In the genomic region with DNA sequence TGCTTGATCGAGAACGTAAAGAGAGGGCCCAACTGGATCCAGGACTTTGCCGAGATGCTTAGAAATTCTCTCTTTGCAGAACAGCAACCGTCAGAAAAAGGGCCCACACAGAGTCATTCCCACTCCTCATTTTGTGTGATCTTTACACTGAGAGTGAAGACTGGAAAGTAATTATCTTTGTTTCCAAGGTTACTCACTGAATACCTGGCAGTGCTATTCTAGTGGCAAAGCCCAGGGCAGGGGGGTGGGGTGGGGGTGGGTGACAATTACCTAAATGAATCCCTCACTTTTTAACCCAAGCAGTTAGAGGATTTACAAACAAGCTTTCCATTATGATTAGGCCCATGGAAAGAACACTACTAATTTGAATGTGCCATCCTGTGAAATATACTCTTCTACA, we compare ENCODE assay signal across 20 mouse cellular contexts. TPM values are rescaled to one million over a fixed set of nuclear protein-coding genes. Genes with fewer than 3 reads are reported as not detected.
"Had no signal": no experiment of that assay in that cellular context is flagged by ENCODE, and none has a peak within 500 bp of the region (broad histone marks: within the 10 kb centered on the region; RNA-seq: fewer than 3 reads in every experiment).

No protein-coding gene starts in this region.

- H3K4me2 ChIP-seq: lung, embryonic 15.5 days; midbrain, embryonic 12.5 days; neural tube, embryonic 12.5 days; stomach, embryonic 15.5 days had no signal

- H3K27ac ChIP-seq: lung, embryonic 15.5 days; macrophage; midbrain, embryonic 12.5 days; neural tube, embryonic 12.5 days; stomach, embryonic 15.5 days; stomach, postnatal 0 days had no signal

- H3K4me3 ChIP-seq: lung, embryonic 15.5 days; megakaryocyte, embryonic 14.5 days; midbrain, embryonic 12.5 days; neural tube, embryonic 12.5 days; stomach, embryonic 15.5 days had no signal

- H3K9ac ChIP-seq: lung, embryonic 15.5 days; midbrain, embryonic 12.5 days; neural tube, embryonic 12.5 days; stomach, embryonic 15.5 days had no signal

- H3K9me3 ChIP-seq: lung, embryonic 15.5 days; megakaryocyte, embryonic 14.5 days; midbrain, embryonic 12.5 days; neural tube, embryonic 12.5 days; stomach, embryonic 15.5 days had no signal

- DNase-seq: lung, adult 2 months; lung, postnatal 14 days; lung, postnatal 36 days; right cerebral cortex, postnatal 14 days; thymus, adult 2 months; thymus, postnatal 25 days; thymus, postnatal 4 days had no signal

- H3K27me3 ChIP-seq: lung, embryonic 15.5 days; neural tube, embryonic 12.5 days; stomach, embryonic 15.5 days had no signal

- ATAC-seq: lung, postnatal 0 days had no signal

- H3K4me1 ChIP-seq: lung, embryonic 15.5 days; megakaryocyte, embryonic 14.5 days; midbrain, embryonic 12.5 days; neural tube, embryonic 12.5 days; stomach, embryonic 15.5 days had no signal

- H3K36me3 ChIP-seq: lung, embryonic 15.5 days; midbrain, embryonic 12.5 days; neural tube, embryonic 12.5 days; stomach, embryonic 15.5 days had no signal

RNA-seq across cellular contexts. Expression of a gene that starts 55.8 kb away (rescaled TPM):
- total RNA-seq: megakaryocyte progenitor cell, adult 5-6 weeks; monocyte, adult 5-6 weeks; neutrophil, adult 5-6 weeks had no signal
- polyA plus RNA-seq: macrophage; midbrain, embryonic 14.5 days; spleen, adult 2 months had no signal
